Mouse (Mus musculus) neural tube, embryonic 12.5 days (tissue): Measurements from ENCODE around the gene Wdr54. TPM values are rescaled to one million over a fixed set of nuclear protein-coding genes. Genes with fewer than 3 reads are reported as not detected.
A peak's percentile ranks its signal among the peaks of the same experiment; 100 is the strongest.

Experiments used
- ATAC-seq: fragments of 200-750 bp; cut with Nextera tagmentation; 2 replicates; pipeline ENCODE4 v1.8.0; 2017; ENCODE audit warnings: low read depth, mild to moderate bottlenecking, moderate TSS enrichment, moderate library complexity; ENCODE audit not compliant: low FRiP score
- H3K27ac ChIP-seq: fragments of 300-500 bp; sonication (generic); 2 replicates; pipeline ENCODE4 v1.5.1; 2016
- H3K27me3 ChIP-seq: fragments of 300-500 bp; sonication (generic); replicated peaks from 2 replicates; pipeline ENCODE4 v1.6.1; 2016; ENCODE audit warnings: mild to moderate bottlenecking
- H3K36me3 ChIP-seq: fragments of 300-500 bp; sonication (generic); 2 replicates; pipeline ENCODE4 v1.6.1; 2016; ENCODE audit warnings: mild to moderate bottlenecking
- H3K4me1 ChIP-seq: fragments of 300-500 bp; sonication (generic); 2 replicates; pipeline ENCODE4 v1.6.1; 2016
- H3K4me2 ChIP-seq: fragments of 300-500 bp; sonication (generic); replicated peaks from 2 replicates; pipeline ENCODE4 v1.6.1; 2016; ENCODE audit warnings: mild to moderate bottlenecking
- H3K4me3 ChIP-seq: fragments of 300-500 bp; sonication (generic); 2 replicates; pipeline ENCODE4 v1.5.1; 2016
- H3K9ac ChIP-seq: fragments of 300-500 bp; sonication (generic); 2 replicates; pipeline ENCODE4 v1.6.1; 2016; ENCODE audit warnings: mild to moderate bottlenecking
- H3K9me3 ChIP-seq: fragments of 300-500 bp; sonication (generic); 2 replicates; pipeline ENCODE4 v1.6.1; 2016; ENCODE audit warnings: mild to moderate bottlenecking
- WGBS: fragments of 180-500 bp; shearing (Covaris S2); methylation state at CpG from one replicate; pipeline ENCODE4 v1.1.7; 2016; 5-methylcytosine and 5-hydroxymethylcytosine counted together
- polyA plus RNA-seq: library from polyadenylated mRNA; unstranded; fragments of >200 nt; fragmentation: Nextera tagmentation; extraction: Ambion mirVana; gene quantifications from 2 replicates; pipeline ENCODE4 v1.2.1, GENCODE M21; 2016

Gene Wdr54
- polyA plus RNA-seq, 1 experiment from 2014 or later = 11.5 TPM

GRCm38 (mm10) chr6:83111510-83112136, 44.6 kb downstream of the Wdr54 start:
- 92% methylated on average over 4 of the region's 4 CpGs for WGBS
- peaks cover 37% of the 10 kb centered on the region for H3K4me1 ChIP-seq

GRCm38 (mm10) chr6:83108762-83109668, 47.2 kb downstream of the Wdr54 start, which contains the start of gene Mrpl53:
Gene Mrpl53 (plus strand): TSS chr6:83109040.
- ATAC-seq = peak; percentile 93
- under 1% methylated on average over 76 of the region's 76 CpGs for WGBS
- Histone ChIP-seq H3K4me1 (peaks cover 22% of the 10 kb centered on the region), H3K9me3 (no peaks in the 10 kb centered on the region), H3K36me3 (peaks cover 7% of the 10 kb centered on the region; the same call in 1 of the 2 replicates), H3K9ac (peak within 1 kb of the TSS; percentile 90), H3K27me3 (no peaks in the 10 kb centered on the region), H3K4me3 (peak within 1 kb of the TSS; percentile 85), H3K27ac (peak within 1 kb of the TSS; percentile 42; the same call in 1 of the 2 replicates), H3K4me2 (peak within 1 kb of the TSS; percentile 87)

More at GRCm38 (mm10) chr6:83111510-83112136, 44.6 kb downstream of the Wdr54 start:
- H3K9me3 ChIP-seq = no peaks in the 10 kb centered on the region
- no peak for ATAC-seq
- H3K4me2 ChIP-seq = no peak overlapping the region
- no peak overlapping the region for H3K4me3 ChIP-seq
- H3K27me3 ChIP-seq = no peaks in the 10 kb centered on the region
- H3K36me3 ChIP-seq = peaks cover 4% of the 10 kb centered on the region; the same call in 1 of the 2 replicates
- no peak overlapping the region for H3K9ac ChIP-seq
- H3K27ac ChIP-seq = no peak overlapping the region

- peak overlapping the region; percentile 87 for H3K4me2 ChIP-seq
- peak overlapping the region; percentile 85; the same call in 1 of the 2 replicates for H3K4me3 ChIP-seq
- 0 out of 2 replicates have a peak, but pooled peaks have one; percentile 18 for ATAC-seq
- H3K9me3 ChIP-seq = no peaks in the 10 kb centered on the region
- 36% methylated on average over 13 of the region's 13 CpGs for WGBS
- H3K36me3 ChIP-seq = peaks cover 7% of the 10 kb centered on the region; the same call in 1 of the 2 replicates
- no peak overlapping the region for H3K27ac ChIP-seq
- peaks cover 30% of the 10 kb centered on the region for H3K4me1 ChIP-seq
- peaks cover 3% of the 10 kb centered on the region; the same call in 1 of the 2 replicates for H3K27me3 ChIP-seq
- peak overlapping the region; percentile 90; the same call in 1 of the 2 replicates for H3K9ac ChIP-seq
Observed at GRCm38 (mm10) chr6:83107566-83108400, 48.4 kb downstream of the Wdr54 start.

GRCm38 (mm10) chr6:83104158-83104557, 52.0 kb downstream of the Wdr54 start:
- WGBS = 83% methylated on average over 4 of the region's 4 CpGs

GRCm38 (mm10) chr6:83103130-83103650, 53.0 kb downstream of the Wdr54 start:
- Histone ChIP-seq H3K27ac (no peak overlapping the region), H3K36me3 (peaks cover 7% of the 10 kb centered on the region; the same call in 1 of the 2 replicates), H3K27me3 (peaks cover 3% of the 10 kb centered on the region; the same call in 1 of the 2 replicates), H3K4me1 (peaks cover 24% of the 10 kb centered on the region), H3K9ac (peak overlapping the region; percentile 85), H3K4me2 (peak overlapping the region; percentile 99), H3K4me3 (no peak overlapping the region), H3K9me3 (no peaks in the 10 kb centered on the region)
- WGBS = 60% methylated on average over 10 of the region's 11 CpGs
- ATAC-seq = no peak

More at GRCm38 (mm10) chr6:83104158-83104557, 52.0 kb downstream of the Wdr54 start:
- Histone ChIP-seq H3K27ac (no peak overlapping the region), H3K9ac (no peak overlapping the region), H3K4me3 (no peak overlapping the region), H3K36me3 (peaks cover 7% of the 10 kb centered on the region; the same call in 1 of the 2 replicates), H3K27me3 (peaks cover 3% of the 10 kb centered on the region; the same call in 1 of the 2 replicates), H3K9me3 (no peaks in the 10 kb centered on the region), H3K4me2 (no peak overlapping the region), H3K4me1 (peaks cover 29% of the 10 kb centered on the region)
- ATAC-seq = no peak

GRCm38 (mm10) chr6:83101688-83102556, 54.3 kb downstream of the Wdr54 start:
- Histone ChIP-seq H3K36me3 (peaks cover 3% of the 10 kb centered on the region; the same call in 1 of the 2 replicates), H3K9ac (peak overlapping the region; percentile 85), H3K4me1 (peaks cover 18% of the 10 kb centered on the region), H3K27me3 (peaks cover 3% of the 10 kb centered on the region; the same call in 1 of the 2 replicates), H3K27ac (peak overlapping the region; percentile 65; the same call in 1 of the 2 replicates), H3K9me3 (no peaks in the 10 kb centered on the region), H3K4me2 (peak overlapping the region; percentile 99), H3K4me3 (peak overlapping the region; percentile 76)
- WGBS = under 1% methylated on average over 74 of the region's 74 CpGs
- ATAC-seq = peak; percentile 79

GRCm38 (mm10) chr6:83101316-83101687, 54.9 kb downstream of the Wdr54 start, which contains the start of the genes Ccdc142 and Gm42688:
Gene Ccdc142 (plus strand): TSS chr6:83101601.
Gene Gm42688 (plus strand): TSS chr6:83101617.
- H3K27me3 ChIP-seq = peaks cover 3% of the 10 kb centered on the region; the same call in 1 of the 2 replicates
- peaks cover 3% of the 10 kb centered on the region; the same call in 1 of the 2 replicates for H3K36me3 ChIP-seq
- H3K4me2 ChIP-seq = peak within 1 kb of the TSS; percentile 99
- H3K4me1 ChIP-seq = peaks cover 18% of the 10 kb centered on the region
- peak within 1 kb of the TSS; percentile 65; the same call in 1 of the 2 replicates for H3K27ac ChIP-seq
- H3K9ac ChIP-seq = peak within 1 kb of the TSS; percentile 85
- H3K9me3 ChIP-seq = no peaks in the 10 kb centered on the region
- H3K4me3 ChIP-seq = peak within 1 kb of the TSS; percentile 76
- WGBS = under 1% methylated on average over 25 of the region's 25 CpGs
- ATAC-seq = peak; percentile 92

Other genes with a start within 250 kb of the Wdr54 start
- gene Sema4f, start 216.6 kb downstream of the Wdr54 start, polyA plus RNA-seq = 12.9 and 15.1 TPM in 2 replicates
- gene M1ap, start 209.5 kb downstream of the Wdr54 start, polyA plus RNA-seq = 0.49 TPM in 1 of 2 replicates, not detected in the other
- 5.8 and 6.5 TPM in 2 replicates for gene Dok1, start 122.9 kb downstream of the Wdr54 start, polyA plus RNA-seq
- gene Loxl3, start 122.2 kb downstream of the Wdr54 start, polyA plus RNA-seq = 9.1 and 9.4 TPM in 2 replicates
- gene Aup1, start 101.9 kb downstream of the Wdr54 start, polyA plus RNA-seq = 158 and 167 TPM in 2 replicates
- gene Htra2, start 101.1 kb downstream of the Wdr54 start, polyA plus RNA-seq = 68.0 and 70.6 TPM in 2 replicates
- gene Dqx1, start 98.6 kb downstream of the Wdr54 start, polyA plus RNA-seq = 1.8 and 2.1 TPM in 2 replicates
- 27.0 and 42.3 TPM in 2 replicates for gene Tlx2, start 86.1 kb downstream of the Wdr54 start, polyA plus RNA-seq
- 43.6 and 52.3 TPM in 2 replicates for gene Pcgf1, start 78.5 kb downstream of the Wdr54 start, polyA plus RNA-seq
- 0.57 and 2.8 TPM in 2 replicates for gene Lbx2, start 70.0 kb downstream of the Wdr54 start, polyA plus RNA-seq
- gene Ccdc142, start 54.8 kb downstream of the Wdr54 start, polyA plus RNA-seq = 2.7 and 4.3 TPM in 2 replicates
- gene Gm42688, start 54.8 kb downstream of the Wdr54 start, polyA plus RNA-seq = 4.8 and 5.1 TPM in 2 replicates
- gene Mrpl53, start 47.4 kb downstream of the Wdr54 start, polyA plus RNA-seq = 124 and 128 TPM in 2 replicates
- 39.4 and 39.5 TPM in 2 replicates for gene Mogs, start 40.9 kb downstream of the Wdr54 start, polyA plus RNA-seq
- 233 and 254 TPM in 2 replicates for gene Wbp1, start 34.8 kb downstream of the Wdr54 start, polyA plus RNA-seq
- 17.6 and 18.7 TPM in 2 replicates for gene Ino80b, start 31.0 kb downstream of the Wdr54 start, polyA plus RNA-seq
- gene Rtkn, start 20.9 kb downstream of the Wdr54 start, polyA plus RNA-seq = 33.7 and 38.0 TPM in 2 replicates
- gene 1700003E16Rik, start within 50 bp of the Wdr54 start, polyA plus RNA-seq = 2.6 TPM in 2 replicates
- gene Dctn1, start 9.5 kb upstream of the Wdr54 start, polyA plus RNA-seq = 181 and 196 TPM in 2 replicates
- 0.18 and 0.34 TPM in 2 replicates for gene Slc4a5, start 63.4 kb upstream of the Wdr54 start, polyA plus RNA-seq
- 30.8 and 33.1 TPM in 2 replicates for gene Mthfd2, start 169.5 kb upstream of the Wdr54 start, polyA plus RNA-seq
- gene Mob1a, start 169.6 kb upstream of the Wdr54 start, polyA plus RNA-seq = 46.4 and 48.5 TPM in 2 replicates
- 92.1 and 93.5 TPM in 2 replicates for gene Bola3, start 192.8 kb upstream of the Wdr54 start, polyA plus RNA-seq